Mouse (Mus musculus) bone marrow, adult 2 months (tissue): ENCODE measurements around the gene Ap4b1.

Source experiments
- CTCF ChIP-seq: fragments of 200-500 bp; IDR thresholded peaks from 2 replicates; pipeline ENCODE4 v1.5.1; 2011; ENCODE audit warnings: low read length, control low read depth; ENCODE audit not compliant: control insufficient read depth, insufficient read depth
- POLR2A ChIP-seq: fragments of 200-500 bp; IDR thresholded peaks from 2 replicates; pipeline ENCODE4 v1.6.1; 2011; ENCODE audit warnings: low read depth, mild to moderate bottlenecking, control low read depth, low read length, borderline replicate concordance; ENCODE audit not compliant: control insufficient read depth

GRCm38 (mm10) chr3:103851882-103852281 is 42.6 kb downstream of the Ap4b1 start:
- TF ChIP-seq CTCF, result no peak
- no peak for TF ChIP-seq POLR2A
